Mouse (Mus musculus) stomach, embryonic 15.5 days (tissue): Measurements from ENCODE around the gene Lhx2. TPM values are rescaled to one million over a fixed set of nuclear protein-coding genes. Genes with fewer than 3 reads are reported as not detected.
A peak's percentile ranks its signal among the peaks of the same experiment; 100 is the strongest.

ENCODE experiments used
- ATAC-seq: fragments of 200-750 bp; cut with Nextera tagmentation; 2 replicates; pipeline ENCODE4 v1.8.0; 2017; ENCODE audit warnings: low read depth, moderate number of reproducible peaks, moderate TSS enrichment; ENCODE audit not compliant: insufficient read depth, low FRiP score
- H3K27ac ChIP-seq: fragments of 300-500 bp; sonication (generic); 2 replicates; pipeline ENCODE4 v1.5.1; 2015; ENCODE audit warnings: mild to moderate bottlenecking, inconsistent platforms
- H3K27me3 ChIP-seq: fragments of 300-500 bp; sonication (generic); replicated peaks from 2 replicates; pipeline ENCODE4 v1.6.1; 2015; ENCODE audit warnings: inconsistent platforms
- H3K36me3 ChIP-seq: fragments of 300-500 bp; sonication (generic); 2 replicates; pipeline ENCODE4 v1.6.1; 2015; ENCODE audit warnings: inconsistent platforms
- H3K4me1 ChIP-seq: fragments of 300-500 bp; sonication (generic); 2 replicates; pipeline ENCODE4 v1.6.1; 2015; ENCODE audit warnings: inconsistent platforms
- H3K4me2 ChIP-seq: fragments of 300-500 bp; sonication (generic); 2 replicates; pipeline ENCODE4 v1.6.1; 2015; ENCODE audit warnings: mild to moderate bottlenecking, inconsistent platforms
- H3K4me3 ChIP-seq: fragments of 300-500 bp; sonication (generic); replicated peaks from 2 replicates; pipeline ENCODE4 v1.5.1; 2015; ENCODE audit warnings: inconsistent platforms
- H3K9ac ChIP-seq: fragments of 300-500 bp; sonication (generic); 2 replicates; pipeline ENCODE4 v1.6.1; 2015; ENCODE audit warnings: inconsistent platforms
- H3K9me3 ChIP-seq: fragments of 300-500 bp; sonication (generic); 2 replicates; pipeline ENCODE4 v1.6.1; 2016; ENCODE audit warnings: inconsistent platforms
- WGBS: fragments of 180-500 bp; shearing (Covaris S2); methylation state at CpG from one replicate; pipeline ENCODE4 v1.1.7; 2015; 5-methylcytosine and 5-hydroxymethylcytosine counted together
- polyA plus RNA-seq: library from polyadenylated mRNA; unstranded; fragments of >200 nt; fragmentation: Nextera tagmentation; extraction: Ambion mirVana; gene quantifications from 2 replicates; pipeline ENCODE4 v1.2.1, GENCODE M21; 2015

Lhx2 gene
- 0.15 and 0.41 TPM in 2 replicates for polyA plus RNA-seq

GRCm38 (mm10) chr2:38338990-38339909 is at the start of gene Lhx2:
TSS of gene Lhx2 (plus strand) at chr2:38339281.
- under 1% methylated on average over 70 of the region's 92 CpGs for WGBS
- peaks cover 89% of the 10 kb centered on the region for H3K27me3 ChIP-seq
- H3K9ac ChIP-seq, result no peak within 1 kb of the TSS
- H3K4me2 ChIP-seq, result peak within 1 kb of the TSS; percentile 89
- no peak for ATAC-seq
- H3K9me3 ChIP-seq, result no peaks in the 10 kb centered on the region
- H3K36me3 ChIP-seq, result no peaks in the 10 kb centered on the region
- H3K4me3 ChIP-seq, result peak within 1 kb of the TSS; percentile 41
- peaks cover 9% of the 10 kb centered on the region for H3K4me1 ChIP-seq
- no peak within 1 kb of the TSS for H3K27ac ChIP-seq

DNA sequence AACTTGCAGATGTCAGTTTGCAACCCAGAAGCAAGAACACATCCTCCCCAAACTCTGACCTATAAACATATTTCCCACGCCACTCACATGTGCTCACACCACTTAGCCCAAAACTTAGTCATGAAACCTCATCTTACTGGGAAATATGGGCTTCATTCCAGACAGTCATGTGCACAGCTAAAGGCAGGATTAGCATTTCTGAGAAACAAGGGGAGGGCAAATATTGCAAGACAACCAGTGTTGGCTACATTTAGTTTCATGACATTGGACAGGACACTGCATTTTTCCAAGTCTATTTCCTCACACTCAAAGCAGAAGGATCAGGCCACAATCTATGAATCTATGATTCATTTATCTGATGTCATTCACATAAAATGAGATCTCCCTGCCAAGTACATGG is 47.6 kb upstream of the Lhx2 start:
- Histone ChIP-seq H3K4me2 (no peak overlapping the region), H3K9ac (no peak overlapping the region), H3K27ac (no peak overlapping the region), H3K4me3 (no peak overlapping the region), H3K27me3 (no peaks in the 10 kb centered on the region), H3K4me1 (no peaks in the 10 kb centered on the region; the same call in 1 of the 2 replicates), H3K36me3 (no peaks in the 10 kb centered on the region), H3K9me3 (no peaks in the 10 kb centered on the region)
- no peak for ATAC-seq
- 68% methylated on average over 1 of the region's 1 CpGs for WGBS

DNA sequence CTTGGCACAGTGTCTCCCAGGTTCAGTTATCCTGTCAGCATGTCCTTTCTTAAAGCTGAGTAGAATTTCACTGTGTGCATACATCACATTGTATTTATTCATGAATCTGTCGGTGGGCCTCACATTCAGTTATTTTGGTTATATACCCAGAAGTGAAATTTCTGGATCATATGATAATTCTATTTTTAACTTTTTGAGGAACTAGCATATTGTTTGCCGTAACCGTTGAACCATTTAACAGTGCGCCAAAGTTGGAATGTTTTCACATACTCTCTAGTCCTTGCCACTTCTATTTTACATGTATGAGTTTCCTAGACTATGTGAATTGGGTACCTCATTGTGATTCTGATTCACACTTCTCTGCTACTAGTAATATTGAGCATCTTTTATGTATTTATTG is 43.1 kb upstream of the Lhx2 start:
- no peak overlapping the region for H3K27ac ChIP-seq
- 88% methylated on average over 4 of the region's 4 CpGs for WGBS
- no peaks in the 10 kb centered on the region for H3K9me3 ChIP-seq
- no peak overlapping the region for H3K4me2 ChIP-seq
- no peak overlapping the region for H3K9ac ChIP-seq
- no peaks in the 10 kb centered on the region for H3K27me3 ChIP-seq
- ATAC-seq, result no peak
- no peak overlapping the region for H3K4me3 ChIP-seq
- no peaks in the 10 kb centered on the region for H3K4me1 ChIP-seq
- no peaks in the 10 kb centered on the region for H3K36me3 ChIP-seq

DNA sequence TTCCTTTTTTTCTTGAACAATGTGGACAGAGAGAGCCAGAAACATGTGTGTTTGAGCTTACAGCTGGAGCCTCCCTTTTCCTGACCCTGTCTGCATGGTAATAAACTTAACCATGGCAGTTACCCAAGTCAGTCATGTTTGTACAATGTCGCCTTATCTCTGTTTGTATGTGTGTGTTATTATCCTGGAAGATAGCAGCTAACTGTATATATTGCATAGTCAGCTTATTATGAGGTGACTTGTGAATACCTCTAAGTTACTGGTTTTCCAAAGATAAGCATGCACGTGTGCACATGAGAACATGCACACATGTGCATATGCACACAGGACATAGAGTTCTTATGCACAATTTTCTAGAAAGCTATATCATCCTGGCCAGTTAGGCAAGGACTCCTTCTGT is 38.1 kb upstream of the Lhx2 start:
- no peak overlapping the region for H3K4me2 ChIP-seq
- no peaks in the 10 kb centered on the region for H3K36me3 ChIP-seq
- ATAC-seq, result no peak
- no peaks in the 10 kb centered on the region for H3K4me1 ChIP-seq
- H3K27ac ChIP-seq, result no peak overlapping the region
- H3K9me3 ChIP-seq, result no peaks in the 10 kb centered on the region
- no peak overlapping the region for H3K9ac ChIP-seq
- WGBS, result 45% methylated on average over 2 of the region's 2 CpGs
- no peaks in the 10 kb centered on the region for H3K27me3 ChIP-seq
- no peak overlapping the region for H3K4me3 ChIP-seq

DNA sequence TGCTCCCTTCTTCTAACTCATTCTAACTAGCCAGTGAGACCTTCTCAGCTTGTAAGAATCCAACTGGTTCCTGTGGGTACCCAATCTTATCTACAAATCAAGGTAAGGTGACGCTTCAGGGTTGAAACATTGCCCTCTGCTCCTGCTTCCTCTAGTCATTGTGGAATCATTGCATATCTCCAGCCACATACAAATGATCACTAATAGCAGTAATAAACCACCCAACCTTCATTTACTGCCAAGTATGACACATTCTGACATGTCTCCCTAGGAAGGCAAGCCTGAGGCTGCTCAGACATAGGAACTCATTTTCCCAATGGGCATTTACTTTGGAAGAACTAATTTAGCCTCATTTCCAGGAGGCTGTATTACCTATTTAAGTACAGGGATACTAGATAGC is 33.9 kb upstream of the Lhx2 start:
- no peak for ATAC-seq
- no peak overlapping the region for H3K27ac ChIP-seq
- no peak overlapping the region for H3K4me2 ChIP-seq
- no peaks in the 10 kb centered on the region for H3K36me3 ChIP-seq
- no peaks in the 10 kb centered on the region for H3K27me3 ChIP-seq
- H3K9me3 ChIP-seq, result no peaks in the 10 kb centered on the region
- H3K4me3 ChIP-seq, result no peak overlapping the region
- no peak overlapping the region for H3K9ac ChIP-seq
- no peaks in the 10 kb centered on the region for H3K4me1 ChIP-seq
- WGBS, result 84% methylated on average over 1 of the region's 1 CpGs

DNA sequence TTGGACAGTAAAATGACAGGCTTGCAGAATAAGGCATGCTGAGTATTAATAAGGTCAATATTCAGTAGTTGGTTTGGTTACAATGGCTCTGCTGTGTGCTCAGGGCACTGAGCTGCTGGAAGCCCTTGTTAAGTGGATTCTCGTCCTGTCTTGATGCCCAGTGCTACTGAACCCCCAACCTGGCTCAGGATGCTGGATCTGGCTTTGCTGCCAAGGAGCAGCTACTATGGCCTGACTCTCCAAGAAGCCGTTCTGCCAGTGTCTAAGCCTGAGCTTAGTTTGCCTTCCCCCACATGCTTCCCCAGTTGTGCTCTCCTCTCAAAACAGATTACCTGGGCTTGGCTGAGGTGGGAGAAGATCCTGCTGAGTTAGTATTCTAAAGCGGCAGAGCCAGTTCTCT is 26.2 kb upstream of the Lhx2 start:
- no peaks in the 10 kb centered on the region for H3K27me3 ChIP-seq
- H3K4me1 ChIP-seq, result no peaks in the 10 kb centered on the region
- no peak overlapping the region for H3K27ac ChIP-seq
- 41% methylated on average over 3 of the region's 3 CpGs for WGBS
- H3K36me3 ChIP-seq, result no peaks in the 10 kb centered on the region
- no peak overlapping the region for H3K4me2 ChIP-seq
- no peak overlapping the region for H3K4me3 ChIP-seq
- no peak overlapping the region for H3K9ac ChIP-seq
- no peaks in the 10 kb centered on the region for H3K9me3 ChIP-seq
- no peak for ATAC-seq

DNA sequence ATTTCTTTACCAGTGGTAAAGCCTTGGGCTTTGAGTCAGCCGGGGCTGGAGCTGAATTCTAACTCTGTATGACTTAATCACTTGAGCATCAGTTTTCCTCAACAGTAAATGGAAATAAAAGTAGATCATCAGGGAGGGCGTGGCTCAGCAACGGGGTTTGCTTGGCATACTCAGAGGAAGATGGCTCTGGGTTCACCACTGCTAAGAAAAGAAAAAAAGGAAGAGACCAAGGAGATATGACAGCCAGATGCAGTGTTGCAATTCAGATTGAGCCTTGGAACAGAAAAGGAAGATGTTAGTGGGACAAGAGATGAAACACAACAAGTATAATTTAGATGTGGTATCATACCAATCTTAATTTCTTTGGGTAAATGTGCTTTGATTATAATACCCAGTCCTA is 25.7 kb upstream of the Lhx2 start:
- no peak overlapping the region for H3K4me3 ChIP-seq

GRCm38 (mm10) chr2:38319086-38319485 is 20.0 kb upstream of the Lhx2 start:
- no peaks in the 10 kb centered on the region for H3K4me1 ChIP-seq
- no peak overlapping the region for H3K4me2 ChIP-seq
- H3K36me3 ChIP-seq, result no peaks in the 10 kb centered on the region
- H3K27me3 ChIP-seq, result no peaks in the 10 kb centered on the region
- 81% methylated on average over 11 of the region's 11 CpGs for WGBS
- no peak overlapping the region for H3K4me3 ChIP-seq
- H3K9me3 ChIP-seq, result no peaks in the 10 kb centered on the region
- H3K27ac ChIP-seq, result no peak overlapping the region
- no peak for ATAC-seq
- no peak overlapping the region for H3K9ac ChIP-seq

More for the DNA sequence above, 25.7 kb upstream of the Lhx2 start:
- Histone ChIP-seq H3K9ac (no peak overlapping the region), H3K36me3 (no peaks in the 10 kb centered on the region), H3K4me2 (no peak overlapping the region), H3K27me3 (no peaks in the 10 kb centered on the region), H3K9me3 (no peaks in the 10 kb centered on the region), H3K4me1 (no peaks in the 10 kb centered on the region), H3K27ac (no peak overlapping the region)
- no peak for ATAC-seq
- 45% methylated on average over 3 of the region's 3 CpGs for WGBS

DNA sequence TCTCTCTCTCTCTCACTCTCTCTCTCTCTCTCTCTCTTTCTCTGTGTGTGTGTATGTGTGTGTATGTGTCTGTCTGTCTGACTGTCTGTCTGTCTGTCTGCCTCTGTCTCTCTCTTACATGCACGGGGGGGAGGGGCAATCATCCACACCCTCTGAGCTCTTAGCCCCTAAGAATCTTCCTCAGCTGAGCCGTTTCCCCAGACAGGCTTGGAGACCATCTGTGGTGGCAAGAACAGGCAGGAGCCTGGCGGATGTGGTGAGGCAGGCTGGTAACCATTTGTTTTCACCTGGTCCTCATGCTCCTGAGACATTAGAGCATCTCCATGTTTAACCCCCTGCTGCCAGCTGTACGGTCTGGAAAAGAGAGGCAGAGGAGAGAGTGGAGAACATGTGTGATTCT is 18.2 kb upstream of the Lhx2 start:
- no peaks in the 10 kb centered on the region for H3K9me3 ChIP-seq
- H3K4me3 ChIP-seq, result no peak overlapping the region
- 63% methylated on average over 4 of the region's 4 CpGs for WGBS
- H3K9ac ChIP-seq, result no peak overlapping the region
- no peak overlapping the region for H3K27ac ChIP-seq
- ATAC-seq, result no peak
- H3K27me3 ChIP-seq, result no peaks in the 10 kb centered on the region
- no peak overlapping the region for H3K4me2 ChIP-seq
- no peaks in the 10 kb centered on the region for H3K4me1 ChIP-seq
- H3K36me3 ChIP-seq, result no peaks in the 10 kb centered on the region

- H3K27ac ChIP-seq, result no peak overlapping the region
- no peak overlapping the region for H3K4me3 ChIP-seq
- no peak overlapping the region for H3K4me2 ChIP-seq
- no peak for ATAC-seq
- no peak overlapping the region for H3K9ac ChIP-seq
- 26% methylated on average over 8 of the region's 8 CpGs for WGBS
- no peaks in the 10 kb centered on the region for H3K4me1 ChIP-seq
- H3K36me3 ChIP-seq, result no peaks in the 10 kb centered on the region
- H3K27me3 ChIP-seq, result peaks cover 6% of the 10 kb centered on the region; the same call in 1 of the 2 replicates
- no peaks in the 10 kb centered on the region for H3K9me3 ChIP-seq
Observed at GRCm38 (mm10) chr2:38323380-38323779, 15.7 kb upstream of the Lhx2 start.

GRCm38 (mm10) chr2:38326671-38327070 is 12.4 kb upstream of the Lhx2 start:
- H3K4me1 ChIP-seq, result no peaks in the 10 kb centered on the region
- H3K36me3 ChIP-seq, result no peaks in the 10 kb centered on the region
- no peak overlapping the region for H3K27ac ChIP-seq
- H3K27me3 ChIP-seq, result peaks cover 6% of the 10 kb centered on the region; the same call in 1 of the 2 replicates
- no peak for ATAC-seq
- no peak overlapping the region for H3K9ac ChIP-seq
- H3K9me3 ChIP-seq, result no peaks in the 10 kb centered on the region
- no peak overlapping the region for H3K4me2 ChIP-seq
- 66% methylated on average over 1 of the region's 1 CpGs for WGBS
- no peak overlapping the region for H3K4me3 ChIP-seq

GRCm38 (mm10) chr2:38333586-38334119 is 5.4 kb upstream of the Lhx2 start:
- no peak overlapping the region for H3K9ac ChIP-seq

More at GRCm38 (mm10) chr2:38333586-38334119, 5.4 kb upstream of the Lhx2 start:
- no peaks in the 10 kb centered on the region for H3K36me3 ChIP-seq
- no peak overlapping the region for H3K27ac ChIP-seq
- peaks cover 52% of the 10 kb centered on the region for H3K27me3 ChIP-seq
- H3K9me3 ChIP-seq, result no peaks in the 10 kb centered on the region
- ATAC-seq, result no peak
- no peak overlapping the region for H3K4me3 ChIP-seq
- 45% methylated on average over 7 of the region's 7 CpGs for WGBS
- H3K4me2 ChIP-seq, result no peak overlapping the region
- no peaks in the 10 kb centered on the region for H3K4me1 ChIP-seq
